Mouse (Mus musculus) intestine, embryonic 15.5 days (tissue): ENCODE results near the gene Tmem11. TPM values are rescaled to one million over a fixed set of nuclear protein-coding genes. Genes with fewer than 3 reads are reported as not detected.

Experiments
- ATAC-seq: fragments of 200-750 bp; cut with Nextera tagmentation; 2 replicates; pipeline ENCODE4 v1.8.0; 2017; ENCODE audit warnings: moderate TSS enrichment, moderate library complexity
- H3K27ac ChIP-seq: fragments of 300-500 bp; sonication (generic); 2 replicates; pipeline ENCODE4 v1.5.1; 2015; ENCODE audit warnings: mild to moderate bottlenecking, inconsistent platforms
- H3K27me3 ChIP-seq: fragments of 300-500 bp; sonication (generic); replicated peaks from 2 replicates; pipeline ENCODE4 v1.6.1; 2015; ENCODE audit warnings: inconsistent platforms
- H3K36me3 ChIP-seq: fragments of 300-500 bp; sonication (generic); 2 replicates; pipeline ENCODE4 v1.6.1; 2015; ENCODE audit warnings: inconsistent platforms
- H3K4me1 ChIP-seq: fragments of 300-500 bp; sonication (generic); replicated peaks from 2 replicates; pipeline ENCODE4 v1.6.1; 2015; ENCODE audit warnings: inconsistent platforms
- H3K4me2 ChIP-seq: fragments of 300-500 bp; sonication (generic); replicated peaks from 2 replicates; pipeline ENCODE4 v1.6.1; 2015; ENCODE audit warnings: mild to moderate bottlenecking, inconsistent platforms
- H3K4me3 ChIP-seq: fragments of 300-500 bp; sonication (generic); replicated peaks from 2 replicates; pipeline ENCODE4 v1.5.1; 2015; ENCODE audit warnings: inconsistent platforms
- H3K9ac ChIP-seq: fragments of 300-500 bp; sonication (generic); 2 replicates; pipeline ENCODE4 v1.6.1; 2015; ENCODE audit warnings: inconsistent platforms
- H3K9me3 ChIP-seq: fragments of 300-500 bp; sonication (generic); 2 replicates; pipeline ENCODE4 v1.6.1; 2016; ENCODE audit warnings: inconsistent platforms
- WGBS: fragments of 180-500 bp; shearing (Covaris S2); methylation state at CpG from one replicate; pipeline ENCODE4 v1.1.7; 2015; 5-methylcytosine and 5-hydroxymethylcytosine counted together
- polyA plus RNA-seq: library from polyadenylated mRNA; unstranded; fragments of >200 nt; fragmentation: Nextera tagmentation; extraction: Ambion mirVana; gene quantifications from 2 replicates; pipeline ENCODE4 v1.2.1, GENCODE M21; 2015

Gene Tmem11
- polyA plus RNA-seq, result 62.9 and 70.9 TPM in 2 replicates

DNA sequence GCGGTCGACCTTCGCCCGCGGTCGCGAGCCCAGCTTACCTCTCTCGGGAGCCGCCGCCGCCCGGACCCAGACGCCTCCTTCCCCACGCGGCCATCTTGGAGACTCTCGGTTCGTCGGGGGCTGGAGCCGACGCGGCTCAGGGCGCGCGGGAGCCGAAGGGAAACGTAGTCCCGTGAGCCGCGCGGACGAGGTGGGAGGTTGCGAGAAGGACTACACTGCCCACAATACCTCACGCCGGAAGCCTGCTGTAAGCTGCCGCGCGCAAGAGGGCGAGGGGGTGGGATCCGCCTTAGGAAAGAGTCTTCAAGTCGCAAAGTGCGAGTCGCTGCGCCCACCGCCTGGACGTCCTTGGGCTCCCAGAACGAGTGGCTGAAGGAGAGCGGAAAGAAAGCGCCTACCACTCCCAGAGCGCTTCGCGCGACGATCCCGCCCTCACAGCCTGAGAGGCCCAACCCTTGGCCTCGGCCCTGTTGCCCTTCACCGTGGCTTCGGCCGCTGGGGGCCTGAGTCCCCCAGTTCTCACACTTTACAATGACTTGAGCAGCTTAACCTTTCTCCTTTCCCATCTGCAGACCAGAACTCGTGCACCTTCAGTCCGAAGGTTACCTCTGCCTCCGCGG lies at the start of gene Tmem11:
Gene Tmem11 (minus strand): TSS at position 598 of the 620 bp plus-strand sequence.
- Histone ChIP-seq H3K27ac (peak within 1 kb of the TSS; percentile 97), H3K27me3 (no peaks in the 10 kb centered on the region), H3K36me3 (no peaks in the 10 kb centered on the region), H3K4me3 (peak within 1 kb of the TSS; percentile 100), H3K4me2 (peak within 1 kb of the TSS; percentile 61), H3K4me1 (peaks cover 36% of the 10 kb centered on the region), H3K9me3 (no peaks in the 10 kb centered on the region), H3K9ac (peak within 1 kb of the TSS; percentile 95)
- under 1% methylated on average over 62 of the region's 62 CpGs for WGBS
- ATAC-seq, result peak; percentile 99

DNA sequence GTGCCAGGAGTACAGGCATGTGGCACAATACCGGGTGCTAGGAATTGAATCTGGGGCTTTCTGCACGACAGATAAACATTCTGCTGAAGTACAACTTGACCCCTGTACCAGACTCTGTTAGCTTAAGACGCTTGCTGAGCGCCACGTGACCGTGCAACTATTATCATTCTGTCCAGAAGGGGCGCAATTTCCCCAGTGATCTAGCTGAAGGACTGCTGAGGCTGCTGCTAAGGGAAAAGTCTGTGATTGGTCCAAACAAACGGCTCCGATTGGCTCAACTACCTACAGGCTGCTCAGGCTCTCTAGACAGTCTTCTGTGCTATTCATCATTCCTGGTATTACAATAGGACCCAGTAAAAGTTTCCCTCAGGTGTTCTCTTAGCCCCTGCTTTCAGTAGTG lies 48.2 kb upstream of the Tmem11 start:
- no peak overlapping the region; the same call in 1 of the 2 replicates for H3K9ac ChIP-seq
- ATAC-seq, result peak; percentile 62
- no peak overlapping the region for H3K27ac ChIP-seq
- H3K4me3 ChIP-seq, result no peak overlapping the region
- peaks cover 22% of the 10 kb centered on the region for H3K4me1 ChIP-seq
- no peaks in the 10 kb centered on the region for H3K27me3 ChIP-seq
- under 1% methylated on average over 9 of the region's 9 CpGs for WGBS
- H3K9me3 ChIP-seq, result no peaks in the 10 kb centered on the region
- peak overlapping the region; percentile 48 for H3K4me2 ChIP-seq
- no peaks in the 10 kb centered on the region for H3K36me3 ChIP-seq

DNA sequence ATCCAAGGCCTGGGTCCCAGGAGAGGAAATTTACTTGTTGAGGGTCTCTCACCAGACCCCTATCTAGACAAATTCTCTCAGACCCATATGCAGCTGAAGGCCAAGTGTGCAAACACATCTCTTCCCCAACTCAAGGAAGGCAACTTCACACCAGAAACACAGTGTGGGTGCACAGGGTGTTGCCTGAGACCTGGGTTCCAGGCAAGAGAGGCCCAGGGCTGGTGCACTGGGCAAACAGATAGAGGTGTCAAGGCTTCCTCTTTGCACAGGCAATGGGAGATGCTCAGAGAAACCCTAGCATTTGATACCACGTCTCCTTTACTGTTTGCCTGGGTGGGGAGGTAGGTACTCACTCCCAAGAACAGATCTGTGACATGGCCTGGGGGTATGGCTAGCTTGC lies 45.9 kb upstream of the Tmem11 start:
- H3K27ac ChIP-seq, result no peak overlapping the region
- no peak overlapping the region for H3K4me3 ChIP-seq
- peaks cover 9% of the 10 kb centered on the region for H3K4me1 ChIP-seq
- 91% methylated on average over 1 of the region's 1 CpGs for WGBS
- no peaks in the 10 kb centered on the region for H3K36me3 ChIP-seq
- H3K4me2 ChIP-seq, result no peak overlapping the region
- H3K27me3 ChIP-seq, result no peaks in the 10 kb centered on the region
- ATAC-seq, result no peak
- no peaks in the 10 kb centered on the region for H3K9me3 ChIP-seq
- no peak overlapping the region for H3K9ac ChIP-seq

DNA sequence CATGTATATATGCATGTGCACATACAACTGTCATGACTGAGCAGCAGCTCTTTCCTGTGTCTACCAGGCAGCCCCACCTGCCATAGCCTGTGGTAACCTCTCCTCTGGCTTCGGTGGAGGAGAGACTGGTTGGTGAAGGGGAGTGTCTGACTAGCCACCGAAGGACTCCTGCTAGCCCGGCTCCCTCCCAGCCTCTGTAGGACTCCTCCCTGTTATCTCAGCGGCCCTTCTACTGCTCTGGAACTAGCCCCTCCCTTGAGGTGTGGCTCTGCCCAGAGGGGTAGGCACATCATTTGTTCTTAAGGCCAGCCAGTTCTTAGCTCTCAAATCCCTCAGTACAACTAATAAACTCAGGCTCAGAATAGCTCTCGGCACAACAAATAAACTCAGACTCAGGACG lies 45.4 kb upstream of the Tmem11 start:
- Histone ChIP-seq H3K36me3 (no peaks in the 10 kb centered on the region), H3K4me3 (no peak overlapping the region), H3K27ac (no peak overlapping the region), H3K9ac (no peak overlapping the region), H3K27me3 (no peaks in the 10 kb centered on the region), H3K4me1 (peaks cover 9% of the 10 kb centered on the region), H3K9me3 (no peaks in the 10 kb centered on the region), H3K4me2 (no peak overlapping the region)
- WGBS, result 33% methylated on average over 6 of the region's 6 CpGs
- peak; percentile 62; the same call in 1 of the 2 replicates for ATAC-seq

DNA sequence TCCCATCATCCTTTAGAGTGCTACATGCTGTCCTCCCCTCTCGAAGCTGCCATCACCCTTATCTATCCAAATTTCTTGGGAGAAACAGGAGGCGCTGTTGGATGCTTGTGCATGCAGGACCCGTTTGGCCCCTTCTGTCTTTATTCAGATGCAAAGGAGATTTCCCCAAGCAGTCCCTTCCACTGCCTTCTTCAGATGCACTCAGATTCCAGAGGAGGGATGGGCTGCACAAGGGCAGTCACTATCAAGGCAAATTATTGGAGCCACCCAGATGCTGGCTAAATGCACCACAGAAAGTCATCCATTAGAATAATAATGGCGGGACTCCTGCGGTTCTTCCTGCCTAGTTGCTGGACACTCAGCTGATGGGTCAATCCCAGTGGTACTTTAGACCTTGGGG lies 43.9 kb upstream of the Tmem11 start:
- Histone ChIP-seq H3K4me3 (no peak overlapping the region), H3K9me3 (no peaks in the 10 kb centered on the region), H3K36me3 (no peaks in the 10 kb centered on the region), H3K27ac (no peak overlapping the region), H3K4me1 (peaks cover 9% of the 10 kb centered on the region), H3K9ac (no peak overlapping the region), H3K27me3 (no peaks in the 10 kb centered on the region), H3K4me2 (no peak overlapping the region)
- WGBS, result 79% methylated on average over 5 of the region's 5 CpGs
- ATAC-seq, result no peak

DNA sequence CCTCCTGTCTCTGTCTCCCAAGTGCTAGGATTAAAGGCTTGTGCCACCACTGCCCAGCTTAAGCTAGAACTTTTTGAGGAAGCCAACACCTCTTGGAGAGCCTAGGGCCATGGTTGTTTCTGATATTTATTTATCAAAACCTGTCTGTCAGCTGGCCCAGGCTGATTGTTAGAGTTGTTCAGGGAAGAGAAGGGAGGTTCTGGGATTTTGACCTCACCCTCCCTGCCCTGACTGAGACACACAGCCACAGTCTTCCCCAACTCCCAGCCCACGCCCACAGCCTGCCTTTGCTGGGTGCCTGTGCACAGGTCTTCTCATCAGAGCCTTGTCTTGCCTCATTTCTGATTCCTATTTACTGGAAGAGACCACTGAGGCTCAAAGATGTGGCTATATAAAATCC lies 43.1 kb upstream of the Tmem11 start:
- no peak overlapping the region for H3K9ac ChIP-seq
- no peak for ATAC-seq
- H3K27me3 ChIP-seq, result no peaks in the 10 kb centered on the region
- H3K4me2 ChIP-seq, result no peak overlapping the region
- H3K36me3 ChIP-seq, result no peaks in the 10 kb centered on the region
- H3K9me3 ChIP-seq, result no peaks in the 10 kb centered on the region
- H3K4me3 ChIP-seq, result no peak overlapping the region
- no peak overlapping the region for H3K27ac ChIP-seq
- H3K4me1 ChIP-seq, result peaks cover 5% of the 10 kb centered on the region
- WGBS, result 76% methylated on average over 1 of the region's 1 CpGs

DNA sequence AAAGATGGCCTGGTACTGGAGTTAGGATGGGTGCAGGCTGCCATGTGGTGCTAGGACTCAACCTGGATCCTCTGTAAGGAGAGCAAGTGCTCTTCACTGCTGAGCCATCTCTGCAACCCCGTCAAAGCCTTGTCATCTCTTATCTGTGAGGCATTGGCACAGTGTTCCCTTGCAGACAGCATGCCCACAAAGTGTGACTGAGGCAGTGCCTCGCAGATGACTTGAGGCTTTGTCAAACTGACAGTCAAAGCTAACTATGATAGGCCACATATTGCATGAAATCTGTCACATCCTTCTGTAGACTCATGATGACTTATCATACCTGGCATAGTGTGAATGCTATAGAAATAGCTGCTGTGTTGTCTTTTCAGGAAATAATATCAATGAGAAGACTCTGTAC lies 40.9 kb upstream of the Tmem11 start:
- WGBS, result 79% methylated on average over 2 of the region's 2 CpGs
- Histone ChIP-seq H3K27ac (no peak overlapping the region), H3K27me3 (no peaks in the 10 kb centered on the region), H3K4me2 (no peak overlapping the region), H3K9ac (no peak overlapping the region), H3K4me1 (0 out of 2 replicates have a peak, but pooled peaks cover 3% of the 10 kb centered on the region), H3K36me3 (no peaks in the 10 kb centered on the region), H3K9me3 (no peaks in the 10 kb centered on the region), H3K4me3 (no peak overlapping the region)
- no peak for ATAC-seq

DNA sequence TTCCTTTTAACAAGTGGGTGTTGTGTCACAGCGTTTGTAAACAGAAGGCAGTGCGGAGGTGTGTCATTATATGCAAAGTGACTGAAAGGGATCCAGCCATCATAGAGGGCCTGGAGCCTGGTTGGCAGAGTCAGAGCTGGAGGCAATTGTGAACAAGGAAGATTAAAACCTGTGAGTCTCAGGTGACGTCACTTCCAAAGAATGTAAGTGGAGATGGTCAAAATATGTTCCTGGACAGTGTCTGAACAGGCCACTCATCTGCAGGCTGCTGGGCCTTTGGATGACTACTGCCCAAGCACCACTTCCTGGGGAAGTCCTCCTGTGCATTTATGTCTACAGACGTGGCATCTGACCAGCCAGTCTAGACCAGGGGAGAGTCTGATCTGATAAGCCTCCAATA lies 36.1 kb upstream of the Tmem11 start:
- ATAC-seq, result no peak
- Histone ChIP-seq H3K4me2 (no peak overlapping the region), H3K27me3 (no peaks in the 10 kb centered on the region), H3K36me3 (no peaks in the 10 kb centered on the region), H3K27ac (no peak overlapping the region), H3K9me3 (no peaks in the 10 kb centered on the region), H3K4me3 (no peak overlapping the region), H3K9ac (no peak overlapping the region), H3K4me1 (peaks cover 14% of the 10 kb centered on the region)
- 62% methylated on average over 4 of the region's 4 CpGs for WGBS

DNA sequence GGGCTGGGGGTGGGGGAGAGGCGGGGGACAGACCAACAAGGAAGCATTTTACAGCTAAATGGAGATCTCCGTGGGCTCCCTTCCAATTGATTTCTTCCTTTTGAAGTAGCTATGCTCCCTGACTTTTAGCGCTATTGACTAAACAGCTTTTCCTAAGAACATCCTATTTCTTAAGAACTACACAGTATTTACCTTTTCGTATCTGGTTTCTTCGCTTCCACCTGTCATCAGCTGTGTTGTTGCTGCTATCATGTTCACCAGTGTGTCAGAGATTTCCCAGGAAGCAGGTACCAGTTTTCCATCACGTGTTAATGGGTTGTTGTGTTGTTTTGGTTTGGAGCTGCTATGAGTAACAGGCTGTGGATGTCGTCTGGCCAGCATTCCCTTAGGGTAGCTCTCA lies 35.4 kb upstream of the Tmem11 start, which contains the start of gene Natd1:
Gene Natd1 (minus strand): TSS at position 260 of the 400 bp plus-strand sequence.
- H3K9me3 ChIP-seq, result no peaks in the 10 kb centered on the region
- 34% methylated on average over 7 of the region's 7 CpGs for WGBS
- H3K27ac ChIP-seq, result peak within 1 kb of the TSS; percentile 56; the same call in 1 of the 2 replicates
- peak within 1 kb of the TSS; percentile 81 for H3K9ac ChIP-seq
- no peaks in the 10 kb centered on the region for H3K27me3 ChIP-seq
- H3K4me3 ChIP-seq, result peak within 1 kb of the TSS; percentile 94
- peaks cover 14% of the 10 kb centered on the region for H3K4me1 ChIP-seq
- no peak for ATAC-seq
- peak within 1 kb of the TSS; percentile 84 for H3K4me2 ChIP-seq
- no peaks in the 10 kb centered on the region for H3K36me3 ChIP-seq

DNA sequence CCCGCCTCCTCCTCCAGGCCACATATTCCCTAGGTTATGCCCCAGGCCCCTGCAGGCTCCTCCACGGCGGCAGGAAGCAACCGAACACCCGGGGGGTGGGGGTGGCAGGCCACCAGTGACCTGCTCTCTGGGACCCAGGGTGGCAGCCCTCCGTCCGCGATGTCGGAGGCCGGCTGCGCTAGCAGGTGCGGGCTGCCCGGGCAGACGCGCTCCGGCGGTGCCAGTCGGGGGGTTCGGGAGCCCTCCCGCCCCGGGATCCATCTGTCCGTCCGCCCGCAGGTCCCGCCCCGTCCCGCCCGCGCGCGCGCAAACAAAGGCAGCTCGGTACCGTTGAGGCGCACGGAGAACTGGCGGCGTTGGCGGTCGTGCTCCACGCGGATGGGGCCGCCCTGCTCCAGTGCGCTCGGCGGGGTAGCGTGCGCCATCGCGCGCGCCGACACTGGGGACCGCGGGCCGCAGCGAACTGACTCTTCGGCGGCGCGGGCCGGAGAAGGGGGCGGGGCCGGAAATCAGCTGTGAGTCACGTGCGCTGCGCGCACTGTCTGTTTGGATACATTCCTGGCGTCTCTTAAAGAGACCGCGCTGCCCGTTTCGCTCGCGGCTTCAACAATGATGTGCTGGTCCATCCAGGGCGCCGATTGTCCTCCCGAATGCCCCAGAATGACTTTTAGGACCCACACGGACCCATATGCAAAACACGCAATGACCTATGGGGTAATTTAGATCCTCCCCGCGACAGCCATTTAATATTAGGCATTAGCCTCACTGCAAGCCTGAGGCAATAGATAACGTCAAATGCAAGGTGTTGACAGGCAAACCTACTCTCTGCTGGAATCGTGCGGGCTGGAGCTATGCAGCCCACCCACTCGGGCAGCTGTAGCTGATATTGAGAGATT lies 34.5 kb upstream of the Tmem11 start:
- H3K9me3 ChIP-seq, result no peaks in the 10 kb centered on the region
- peak overlapping the region; percentile 56; the same call in 1 of the 2 replicates for H3K27ac ChIP-seq
- ATAC-seq, result peak; percentile 91
- H3K4me1 ChIP-seq, result peaks cover 14% of the 10 kb centered on the region
- H3K4me3 ChIP-seq, result peak overlapping the region; percentile 94
- WGBS, result under 1% methylated on average over 85 of the region's 86 CpGs
- H3K4me2 ChIP-seq, result peak overlapping the region; percentile 84
- no peaks in the 10 kb centered on the region for H3K36me3 ChIP-seq
- no peaks in the 10 kb centered on the region for H3K27me3 ChIP-seq
- H3K9ac ChIP-seq, result peak overlapping the region; percentile 81

DNA sequence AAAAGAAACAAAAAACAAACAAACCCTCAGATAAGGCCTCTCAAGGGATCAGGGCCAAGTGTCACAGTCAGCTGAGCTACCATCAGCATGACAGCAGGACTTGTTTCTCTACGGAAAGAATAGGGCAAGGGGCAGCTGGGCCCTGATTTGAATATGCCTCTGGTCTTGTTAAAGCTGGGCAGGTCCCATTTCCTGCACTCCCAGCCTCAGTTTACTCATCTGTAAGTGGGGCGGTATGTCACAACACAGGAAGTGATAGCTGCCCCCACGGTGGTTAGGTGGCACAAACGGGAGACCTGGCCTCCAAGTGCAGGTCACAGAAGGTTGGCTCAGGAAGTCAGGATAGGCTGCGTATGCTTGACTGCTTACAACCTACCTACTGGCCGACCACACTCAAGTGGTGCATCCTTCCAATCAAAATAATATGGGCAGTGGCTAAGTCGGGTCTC lies 33.5 kb upstream of the Tmem11 start:
- H3K9ac ChIP-seq, result peak overlapping the region; percentile 81
- peak overlapping the region; percentile 84 for H3K4me2 ChIP-seq
- ATAC-seq, result 0 out of 2 replicates have a peak, but pooled peaks have one; percentile 1
- H3K4me3 ChIP-seq, result peak overlapping the region; percentile 94
- no peaks in the 10 kb centered on the region for H3K9me3 ChIP-seq
- WGBS, result 34% methylated on average over 7 of the region's 7 CpGs
- no peak overlapping the region for H3K27ac ChIP-seq
- no peaks in the 10 kb centered on the region for H3K27me3 ChIP-seq
- H3K36me3 ChIP-seq, result no peaks in the 10 kb centered on the region
- H3K4me1 ChIP-seq, result peaks cover 14% of the 10 kb centered on the region

DNA sequence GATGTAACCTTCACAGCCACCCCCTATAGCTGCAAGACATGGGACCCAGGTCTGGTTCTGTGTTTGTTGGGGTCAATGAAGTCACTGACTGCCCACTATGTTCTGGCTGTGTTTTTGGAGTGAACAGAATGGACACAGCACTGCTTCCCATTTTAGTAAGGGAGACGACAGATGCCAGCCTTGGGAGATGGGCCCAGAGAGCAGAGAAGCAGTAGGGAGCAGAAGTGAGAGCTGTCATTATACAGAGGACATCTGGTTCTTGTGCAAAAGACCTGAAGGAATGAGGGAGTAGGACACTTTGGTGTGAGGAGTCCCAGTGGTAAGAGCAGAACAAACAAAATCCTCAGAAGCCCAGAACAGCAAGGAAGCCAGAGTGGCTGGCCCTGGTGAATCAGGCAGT lies 30.6 kb upstream of the Tmem11 start:
- Histone ChIP-seq H3K9me3 (no peaks in the 10 kb centered on the region), H3K4me3 (no peak overlapping the region), H3K36me3 (peaks cover 10% of the 10 kb centered on the region; the same call in 1 of the 2 replicates), H3K4me2 (no peak overlapping the region), H3K9ac (no peak overlapping the region), H3K27ac (no peak overlapping the region), H3K27me3 (no peaks in the 10 kb centered on the region), H3K4me1 (peaks cover 11% of the 10 kb centered on the region)
- 79% methylated on average over 1 of the region's 1 CpGs for WGBS
- ATAC-seq, result no peak
